Mouse (Mus musculus): ENCODE data around the gene Mapk11. TPM values are rescaled to one million over a fixed set of nuclear protein-coding genes. Genes with fewer than 3 reads are reported as not detected.
A peak's percentile ranks its signal among the peaks of the same experiment; 100 is the strongest.

Mapk11 gene
- total RNA-seq, 2 experiments from 2014 or later: 49.1 to 55.1 TPM

DNA sequence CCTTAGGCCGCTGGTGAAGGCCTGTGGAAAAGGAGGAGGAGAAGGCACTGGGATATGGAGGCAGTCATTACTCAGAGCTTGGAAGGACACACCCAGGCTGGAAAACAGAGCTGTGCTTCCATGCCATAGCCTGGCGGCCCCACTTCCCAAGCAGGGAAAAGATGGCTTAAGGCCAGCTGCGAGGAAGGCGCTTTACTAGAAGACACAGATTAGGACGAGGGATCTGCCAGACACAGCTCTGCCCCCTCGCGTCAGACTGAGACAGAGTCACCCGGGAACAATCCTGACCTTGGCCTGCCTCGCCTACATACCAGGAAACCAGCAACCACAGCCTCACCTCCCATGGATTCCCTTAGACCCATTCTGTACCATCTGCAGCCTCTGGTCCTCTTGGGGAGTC is 39.3 kb downstream of the Mapk11 start:
- DNase-seq (ENCODE audit: low spot score in 2 of 2): no peak

DNA sequence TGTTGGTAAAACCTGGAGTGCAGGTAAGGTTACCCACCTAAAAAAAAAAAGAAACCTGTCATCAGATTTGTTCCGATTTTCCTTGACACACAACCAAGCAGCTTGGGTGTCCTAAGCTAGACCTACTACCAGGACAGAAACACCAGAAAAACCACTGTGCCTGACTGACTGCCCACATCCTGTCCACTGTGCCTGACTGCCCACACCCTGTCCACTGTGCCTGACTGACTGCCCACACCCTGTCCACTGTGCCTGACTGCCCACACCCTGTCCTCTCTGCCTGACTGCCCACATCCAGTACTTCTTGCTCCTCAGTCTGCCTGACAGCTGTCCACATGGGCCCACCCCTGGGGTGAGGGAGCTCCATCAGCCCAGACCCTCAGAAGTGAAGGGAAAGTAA is 42.5 kb downstream of the Mapk11 start:
- DNase-seq (ENCODE audit: low spot score in 2 of 2): no peak

DNA sequence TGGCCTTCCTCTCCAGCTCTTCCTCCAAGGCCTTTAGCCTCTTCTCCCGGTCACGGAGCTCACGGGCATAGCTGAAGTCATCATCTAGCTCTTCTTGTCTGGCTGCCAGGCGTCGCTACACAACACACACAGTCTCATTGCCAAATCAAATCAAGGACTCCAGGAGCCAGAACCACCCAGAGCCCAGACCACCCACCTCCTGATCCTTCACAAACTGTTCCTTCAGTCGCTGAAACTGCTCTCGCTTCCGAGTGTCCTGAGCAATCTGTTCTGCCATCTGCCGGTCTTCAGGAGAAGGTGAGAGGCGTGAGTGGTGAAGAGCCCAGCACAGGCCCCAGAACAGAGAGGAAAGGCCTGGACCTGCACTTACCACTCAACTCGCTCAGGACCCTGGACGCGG is 43.4 kb downstream of the Mapk11 start:
- peak; percentile 65 to 81 for DNase-seq (ENCODE audit: low spot score in 2 of 2)

DNA sequence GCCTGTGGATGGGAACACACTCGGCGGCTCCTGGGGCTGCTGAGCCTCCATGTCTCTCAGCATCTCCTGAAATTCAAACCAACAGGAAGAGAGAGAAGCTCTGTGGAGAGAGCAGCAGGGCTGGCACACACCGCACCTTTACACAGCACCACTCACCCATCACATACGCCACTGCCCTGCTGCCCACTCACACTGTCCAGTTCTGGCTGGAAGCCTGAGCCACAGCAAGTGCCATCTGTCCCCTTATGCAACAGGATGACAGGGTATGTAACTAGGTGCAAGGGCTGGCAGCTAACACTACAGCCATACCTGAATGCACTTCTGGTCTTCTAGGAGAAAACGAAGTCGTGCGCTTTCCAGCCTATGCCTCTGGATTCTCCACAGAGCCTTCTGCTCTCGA is 45.0 kb downstream of the Mapk11 start:
- peak; percentile 61 to 84 for DNase-seq (ENCODE audit: low spot score in 2 of 2)

DNA sequence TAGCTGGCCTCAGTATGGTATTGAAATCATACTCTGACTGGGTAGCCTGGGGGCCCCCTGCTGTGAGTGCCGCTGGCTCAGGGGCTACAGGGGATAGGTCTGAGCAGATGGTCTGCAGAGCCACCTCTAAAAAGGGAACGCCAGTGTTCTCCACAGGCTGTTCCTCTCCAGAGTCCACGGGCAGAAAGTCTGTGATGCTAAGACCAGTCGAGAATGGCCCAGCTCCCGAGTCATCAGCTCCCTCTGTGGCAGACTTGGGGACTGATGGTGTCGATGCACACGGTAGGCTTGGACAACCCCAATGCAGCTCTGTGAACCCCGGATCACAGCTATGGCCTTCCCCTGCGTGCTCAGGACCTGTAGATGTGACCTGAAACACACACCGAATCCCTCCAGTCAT is 45.5 kb downstream of the Mapk11 start:
- no peak for DNase-seq (ENCODE audit: low spot score in 2 of 2)

DNA sequence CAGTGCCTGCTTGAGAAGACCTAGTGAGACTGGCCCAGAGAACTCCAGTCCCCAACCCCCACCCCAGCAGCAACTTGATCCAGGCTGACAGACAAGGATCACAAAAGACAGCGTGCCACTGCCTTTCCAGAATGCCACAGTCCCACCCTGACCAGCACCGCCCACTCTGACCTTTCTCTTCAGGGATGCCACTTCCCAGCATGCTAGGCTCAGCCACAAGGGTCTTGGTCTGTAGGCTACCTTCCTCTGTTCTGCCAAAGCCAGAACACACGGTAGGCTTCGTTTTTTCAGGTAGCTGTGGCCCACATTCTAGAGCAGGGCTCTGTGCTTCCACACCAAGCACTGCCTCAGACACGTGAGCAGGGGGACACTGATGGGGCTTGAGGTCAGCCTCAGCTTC is 46.8 kb downstream of the Mapk11 start:
- no peak for DNase-seq (ENCODE audit: low spot score in 2 of 2)

DNA sequence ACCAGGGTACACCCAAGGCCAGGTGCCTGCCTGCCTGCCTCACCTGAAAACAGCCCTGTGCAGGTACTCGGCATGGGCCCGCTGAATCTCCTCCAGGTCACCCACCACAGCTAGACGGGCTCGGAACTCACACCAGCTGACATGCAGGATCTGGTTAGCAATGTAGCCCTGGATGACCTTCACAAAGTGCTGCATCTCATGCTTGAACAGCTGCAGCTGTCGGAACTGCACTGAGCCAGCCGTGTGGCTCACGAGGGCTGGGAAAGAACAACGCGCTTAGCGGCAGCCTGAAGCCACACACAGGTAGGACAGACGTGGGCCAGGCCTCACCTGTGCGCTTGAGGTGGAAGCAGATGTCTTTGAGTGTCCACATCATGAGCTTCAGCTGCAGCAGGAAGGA is 48.6 kb downstream of the Mapk11 start:
- DNase-seq (ENCODE audit: low spot score in 2 of 2): no peak

DNA sequence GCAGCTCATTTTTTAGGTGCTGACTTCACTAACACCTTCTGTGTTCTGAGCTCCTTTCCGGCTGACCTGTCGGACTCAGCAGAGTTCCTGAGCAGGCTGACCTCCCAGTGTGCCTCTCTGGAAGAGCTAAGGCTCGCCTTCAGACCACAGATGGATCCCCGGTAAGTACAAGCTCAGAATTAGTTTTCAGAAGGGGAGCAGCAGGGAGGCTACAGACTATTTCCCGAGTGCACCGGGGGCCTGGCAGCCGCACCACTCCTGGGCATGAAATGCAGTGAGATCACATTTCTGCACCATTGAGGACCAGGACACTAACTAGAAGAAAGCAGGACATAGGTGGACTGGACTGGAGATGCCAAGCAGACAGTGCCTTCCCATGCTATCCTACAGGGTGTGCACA is 50.8 kb downstream of the Mapk11 start:
- no peak for DNase-seq (ENCODE audit: low spot score in 2 of 2)

DNA sequence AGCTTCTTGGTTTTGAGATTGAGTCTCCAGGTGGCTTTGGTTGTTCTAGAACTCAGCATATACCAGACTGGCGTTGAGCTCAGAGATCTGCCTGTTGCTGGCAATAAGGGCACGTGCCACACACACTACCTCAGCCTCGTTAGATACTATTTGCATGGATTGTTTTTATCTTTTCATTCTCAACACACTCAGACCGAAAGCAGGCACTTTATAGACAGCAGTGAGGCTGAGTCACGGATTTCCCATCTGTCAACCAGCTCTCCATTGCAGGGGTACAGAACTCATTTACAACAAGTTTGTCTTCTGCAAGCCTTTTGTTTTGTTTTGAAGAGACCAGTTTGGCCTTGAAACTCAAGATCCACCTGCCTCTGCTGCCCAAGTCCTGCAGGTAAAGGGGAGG is 52.0 kb downstream of the Mapk11 start:
- DNase-seq (ENCODE audit: low spot score in 2 of 2): no peak

Small RNAs within 50 kb of the gene (microRNA-seq; reads per million reads assigned to microRNA genes)
- gene Mir6958: 5.9 to 6.0 reads per million in 2 experiments
- 0.25 to 1.3 reads per million in 2 experiments for gene Mir7118

Other genes starting within 250 kb of the Mapk11 start
- gene Ttll8, start 195.2 kb downstream of the Mapk11 start, total RNA-seq (2021): 1 to 10 TPM in 1 of 2 experiments, under 1 TPM in 1; 0.87 to 2.2 TPM
- gene Mlc1, start 170.6 kb downstream of the Mapk11 start, total RNA-seq (2021): 100 to 1,000 TPM; 101 to 104 TPM
- gene Mov10l1, start 166.7 kb downstream of the Mapk11 start, total RNA-seq (2021): not detected
- gene Panx2, start 89.9 kb downstream of the Mapk11 start, total RNA-seq (2021): 100 to 1,000 TPM; 107 to 114 TPM
- 10 to 100 TPM; 20.8 to 20.9 TPM for gene Trabd, start 74.5 kb downstream of the Mapk11 start, total RNA-seq (2021)
- gene Selenoo, start 60.5 kb downstream of the Mapk11 start, total RNA-seq (2021): 10 to 100 TPM; 20.1 to 23.0 TPM
- gene Tubgcp6, start 26.5 kb downstream of the Mapk11 start, total RNA-seq (2021): 10 to 100 TPM; 31.4 to 34.6 TPM
- 10 to 100 TPM; 15.2 to 15.8 TPM for gene Hdac10, start 20.9 kb downstream of the Mapk11 start, total RNA-seq (2021)
- 1 to 10 TPM; 7.4 to 9.2 TPM for gene Mapk12, start 8.9 kb downstream of the Mapk11 start, total RNA-seq (2021)
- 10 to 100 TPM; 47.3 to 54.9 TPM for gene Plxnb2, start 31.2 kb upstream of the Mapk11 start, total RNA-seq (2021)
- gene Dennd6b, start 46.9 kb upstream of the Mapk11 start, total RNA-seq (2021): 10 to 100 TPM; 45.9 to 52.9 TPM
- 100 to 1,000 TPM; 155 to 157 TPM for gene Ppp6r2, start 61.9 kb upstream of the Mapk11 start, total RNA-seq (2021)
- 100 to 1,000 TPM; 204 to 220 TPM for gene Sbf1, start 165.7 kb upstream of the Mapk11 start, total RNA-seq (2021)
- gene Adm2, start 173.1 kb upstream of the Mapk11 start, total RNA-seq (2021): not detected
- not detected for gene Miox, start 184.8 kb upstream of the Mapk11 start, total RNA-seq (2021)
- gene Lmf2, start 206.0 kb upstream of the Mapk11 start, total RNA-seq (2021): 10 to 100 TPM; 17.8 to 21.2 TPM
- 100 to 1,000 TPM; 111 to 119 TPM for gene Ncaph2, start 206.1 kb upstream of the Mapk11 start, total RNA-seq (2021)
- 10 to 100 TPM; 27.7 to 28.6 TPM for gene Sco2, start 224.2 kb upstream of the Mapk11 start, total RNA-seq (2021)
- gene Tymp, start 227.4 kb upstream of the Mapk11 start, total RNA-seq (2021): 1 to 10 TPM; 1.5 TPM
- gene Odf3b, start 229.7 kb upstream of the Mapk11 start, total RNA-seq (2021): 1 to 10 TPM; 2.0 to 2.1 TPM
- 1 to 10 TPM in 1 of 2 experiments, under 1 TPM in 1; 0.82 to 1.0 TPM for gene Klhdc7b, start 235.3 kb upstream of the Mapk11 start, total RNA-seq (2021)